Mouse (Mus musculus): ENCODE results near the gene Slc34a3.

DNA sequence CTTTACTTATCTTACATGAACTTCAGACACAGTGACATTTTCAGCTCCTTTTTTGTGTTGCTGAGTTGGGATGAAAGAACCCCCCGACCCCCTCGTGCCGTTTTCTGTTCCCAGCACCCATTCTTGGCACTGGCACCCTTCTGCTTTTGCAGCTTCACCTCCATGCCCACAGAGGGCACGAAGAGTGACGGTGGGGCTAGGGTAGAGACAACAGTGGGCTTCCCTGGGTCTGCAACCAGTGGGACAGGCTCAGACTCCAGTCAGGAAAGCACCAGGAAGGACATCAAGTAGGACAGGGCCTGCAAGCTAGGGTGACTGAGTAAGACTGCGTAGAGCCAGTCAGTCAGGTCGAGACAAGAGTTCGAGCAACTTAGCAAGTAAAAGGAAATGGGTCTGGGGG, 6.1 kb upstream of the Slc34a3 start:
- TF ChIP-seq CTCF (IDR thresholded peaks at IDR 0.05) (no peak), POLR2A (IDR thresholded peaks at IDR 0.05; ENCODE audit: insufficient read depth, low read depth, low read length) (no peak), EP300 (IDR thresholded peaks at IDR 0.05; ENCODE audit: insufficient read depth, low read depth, low read length) (no peak)
